Mouse (Mus musculus) splenic B cell, adult 2 months (primary cell): ENCODE results near the gene Fstl4.
"Not testable (repeated sequence)": the region's sequence is repeated elsewhere in the genome, so short reads cannot be mapped to it uniquely, and the experiment has no call there.

Experiments used
- DNase-seq: peaks from one replicate; pipeline ENCODE4 v3.0.0-alpha.2; 2011; ENCODE audit warnings: low read depth, low spot score
- H3K27me3 ChIP-seq: 2 replicates; pipeline ENCODE4 v1.6.1; 2012; ENCODE audit warnings: mild to moderate bottlenecking, low read length, moderate library complexity, mixed read lengths; ENCODE audit not compliant: control insufficient read depth, poor library complexity, insufficient read depth, severe bottlenecking
- H3K36me3 ChIP-seq: 2 replicates; pipeline ENCODE4 v1.6.1; 2012; ENCODE audit warnings: mild to moderate bottlenecking, low read length, moderate library complexity, mixed read lengths; ENCODE audit not compliant: control insufficient read depth, poor library complexity, insufficient read depth, severe bottlenecking

Gene Fstl4

GRCm38 (mm10) chr11:53157621-53158259 is 393.3 kb downstream of the Fstl4 start:
- peak; percentile 18 for DNase-seq
- H3K27me3 ChIP-seq, result no peaks in the 10 kb centered on the region
- H3K36me3 ChIP-seq, result no peaks in the 10 kb centered on the region

GRCm38 (mm10) chr11:53162385-53162784 is 398.0 kb downstream of the Fstl4 start:
- Histone ChIP-seq H3K36me3 (no peaks in the 10 kb centered on the region), H3K27me3 (no peaks in the 10 kb centered on the region)
- DNase-seq, result no peak

GRCm38 (mm10) chr11:53166478-53166877 is 402.0 kb downstream of the Fstl4 start:
- H3K36me3 ChIP-seq, result no peaks in the 10 kb centered on the region
- H3K27me3 ChIP-seq, result no peaks in the 10 kb centered on the region
- peak; percentile 54 for DNase-seq

GRCm38 (mm10) chr11:53182177-53182852 is 417.9 kb downstream of the Fstl4 start:
- Histone ChIP-seq H3K36me3 (no peaks in the 10 kb centered on the region), H3K27me3 (no peaks in the 10 kb centered on the region)
- no peak for DNase-seq

GRCm38 (mm10) chr11:53182858-53183257 is 418.4 kb downstream of the Fstl4 start:
- peak; percentile 43 for DNase-seq
- Histone ChIP-seq H3K36me3 (no peaks in the 10 kb centered on the region), H3K27me3 (no peaks in the 10 kb centered on the region)

GRCm38 (mm10) chr11:53184046-53184445 is 419.6 kb downstream of the Fstl4 start:
- no peaks in the 10 kb centered on the region for H3K36me3 ChIP-seq
- no peaks in the 10 kb centered on the region for H3K27me3 ChIP-seq
- DNase-seq, result no peak

GRCm38 (mm10) chr11:53184698-53185097 is 420.3 kb downstream of the Fstl4 start:
- H3K36me3 ChIP-seq, result no peaks in the 10 kb centered on the region
- H3K27me3 ChIP-seq, result no peaks in the 10 kb centered on the region
- peak; percentile 81 for DNase-seq

GRCm38 (mm10) chr11:53187427-53188140 is 423.1 kb downstream of the Fstl4 start:
- DNase-seq, result no peak
- no peaks in the 10 kb centered on the region for H3K27me3 ChIP-seq
- H3K36me3 ChIP-seq, result no peaks in the 10 kb centered on the region

GRCm38 (mm10) chr11:53196551-53196950 is 432.1 kb downstream of the Fstl4 start:
- H3K27me3 ChIP-seq, DNase-seq, H3K36me3 ChIP-seq: not testable (repeated sequence)

- Histone ChIP-seq H3K36me3 (no peaks in the 10 kb centered on the region), H3K27me3 (no peaks in the 10 kb centered on the region; the same call in 1 of the 2 replicates)
- no peak for DNase-seq
These were observed 432.7 kb downstream of the Fstl4 start for GRCm38 (mm10) chr11:53197111-53197510.

GRCm38 (mm10) chr11:53202459-53203250 is 438.2 kb downstream of the Fstl4 start:
- Histone ChIP-seq H3K36me3 (no peaks in the 10 kb centered on the region), H3K27me3 (no peaks in the 10 kb centered on the region; the same call in 1 of the 2 replicates)
- DNase-seq, result no peak

- Histone ChIP-seq H3K36me3 (no peaks in the 10 kb centered on the region), H3K27me3 (no peaks in the 10 kb centered on the region; the same call in 1 of the 2 replicates)
- no peak for DNase-seq
These were observed 446.4 kb downstream of the Fstl4 start for GRCm38 (mm10) chr11:53210876-53211275.

GRCm38 (mm10) chr11:53229011-53229410 is 464.6 kb downstream of the Fstl4 start:
- no peaks in the 10 kb centered on the region for H3K36me3 ChIP-seq
- DNase-seq, result no peak
- no peaks in the 10 kb centered on the region for H3K27me3 ChIP-seq

- no peaks in the 10 kb centered on the region for H3K27me3 ChIP-seq
- no peaks in the 10 kb centered on the region for H3K36me3 ChIP-seq
- DNase-seq, result no peak
These were observed 467.4 kb downstream of the Fstl4 start for GRCm38 (mm10) chr11:53231836-53232235.
